Mouse (Mus musculus): ENCODE measurements around the gene Plcb1. TPM values are rescaled to one million over a fixed set of nuclear protein-coding genes. Genes with fewer than 3 reads are reported as not detected.
A peak's percentile ranks its signal among the peaks of the same experiment; 100 is the strongest.

Plcb1 gene
- polyA plus RNA-seq, 1 experiment, result 0.46 TPM

- Histone ChIP-seq H3K36me3 (replicated peaks; ENCODE audit: low read length) (no peaks in the 10 kb centered on the region), H3K27me3 (replicated peaks) (no peaks in the 10 kb centered on the region), H3K9me3 (no peaks in the 10 kb centered on the region), H3K4me3 (replicated peaks) (no peak overlapping the region), H3K4me1 (peaks cover 25% of the 10 kb centered on the region)
- TF ChIP-seq FLI1 (IDR thresholded peaks at IDR 0.05; ENCODE audit: low read length) (no peak), GATA1 (IDR thresholded peaks at IDR 0.05; ENCODE audit: borderline replicate concordance, low read length) (no peak)
Observed at GRCm38 (mm10) chr2:134942919-134943318, 157.1 kb downstream of the Plcb1 start.

GRCm38 (mm10) chr2:134946331-134946730 is 160.5 kb downstream of the Plcb1 start:
- no peak for TF ChIP-seq GATA1 (IDR thresholded peaks at IDR 0.05; ENCODE audit: borderline replicate concordance, low read length)
- no peak for TF ChIP-seq FLI1 (IDR thresholded peaks at IDR 0.05; ENCODE audit: low read length)
- H3K36me3 ChIP-seq (replicated peaks; ENCODE audit: low read length), result no peaks in the 10 kb centered on the region
- no peak overlapping the region for H3K4me3 ChIP-seq (replicated peaks)
- no peaks in the 10 kb centered on the region for H3K27me3 ChIP-seq (replicated peaks)
- H3K9me3 ChIP-seq, result no peaks in the 10 kb centered on the region
- H3K4me1 ChIP-seq, result peaks cover 34% of the 10 kb centered on the region

DNA sequence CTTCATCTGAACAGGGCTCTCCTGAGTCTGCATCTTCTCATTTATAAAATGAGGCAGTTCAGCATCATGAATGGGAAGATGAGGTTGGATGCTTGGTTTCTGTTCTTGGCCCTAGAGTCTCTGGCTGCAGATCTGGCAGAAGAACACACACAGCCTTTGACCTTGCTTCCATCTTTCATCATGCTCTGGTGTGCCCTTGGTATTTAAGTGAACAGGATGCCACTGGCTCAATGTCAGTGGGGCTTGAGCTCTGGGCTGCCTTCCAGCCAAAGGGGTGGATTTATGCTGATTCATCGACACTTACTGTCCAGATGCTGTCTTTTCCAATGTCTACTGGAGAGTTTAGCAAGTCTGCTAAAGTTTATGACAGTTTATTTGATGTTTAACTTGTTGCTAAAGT is 161.0 kb downstream of the Plcb1 start:
- Histone ChIP-seq H3K9me3 (no peaks in the 10 kb centered on the region), H3K27me3 (replicated peaks) (no peaks in the 10 kb centered on the region), H3K4me3 (replicated peaks) (no peak overlapping the region), H3K36me3 (replicated peaks; ENCODE audit: low read length) (no peaks in the 10 kb centered on the region), H3K4me1 (peaks cover 36% of the 10 kb centered on the region)
- TF ChIP-seq GATA1 (IDR thresholded peaks at IDR 0.05; ENCODE audit: borderline replicate concordance, low read length), result no peak
- no peak for TF ChIP-seq FLI1 (IDR thresholded peaks at IDR 0.05; ENCODE audit: low read length)

GRCm38 (mm10) chr2:134952088-134952487 is 166.2 kb downstream of the Plcb1 start:
- no peaks in the 10 kb centered on the region for H3K36me3 ChIP-seq (replicated peaks; ENCODE audit: low read length)
- no peaks in the 10 kb centered on the region for H3K9me3 ChIP-seq
- no peak for TF ChIP-seq GATA1 (IDR thresholded peaks at IDR 0.05; ENCODE audit: borderline replicate concordance, low read length)
- TF ChIP-seq FLI1 (IDR thresholded peaks at IDR 0.05; ENCODE audit: low read length), result no peak
- peak overlapping the region; percentile 44 for H3K4me3 ChIP-seq (replicated peaks)
- H3K4me1 ChIP-seq, result peaks cover 26% of the 10 kb centered on the region
- H3K27me3 ChIP-seq (replicated peaks), result no peaks in the 10 kb centered on the region

GRCm38 (mm10) chr2:134956436-134956835 is 170.6 kb downstream of the Plcb1 start:
- Histone ChIP-seq H3K36me3 (replicated peaks; ENCODE audit: low read length) (no peaks in the 10 kb centered on the region), H3K9me3 (no peaks in the 10 kb centered on the region; the same call in 1 of the 2 replicates), H3K27me3 (replicated peaks) (no peaks in the 10 kb centered on the region), H3K4me1 (peaks cover 14% of the 10 kb centered on the region), H3K4me3 (replicated peaks) (no peak overlapping the region)
- TF ChIP-seq GATA1 (IDR thresholded peaks at IDR 0.05; ENCODE audit: borderline replicate concordance, low read length) (no peak), FLI1 (IDR thresholded peaks at IDR 0.05; ENCODE audit: low read length) (no peak)

DNA sequence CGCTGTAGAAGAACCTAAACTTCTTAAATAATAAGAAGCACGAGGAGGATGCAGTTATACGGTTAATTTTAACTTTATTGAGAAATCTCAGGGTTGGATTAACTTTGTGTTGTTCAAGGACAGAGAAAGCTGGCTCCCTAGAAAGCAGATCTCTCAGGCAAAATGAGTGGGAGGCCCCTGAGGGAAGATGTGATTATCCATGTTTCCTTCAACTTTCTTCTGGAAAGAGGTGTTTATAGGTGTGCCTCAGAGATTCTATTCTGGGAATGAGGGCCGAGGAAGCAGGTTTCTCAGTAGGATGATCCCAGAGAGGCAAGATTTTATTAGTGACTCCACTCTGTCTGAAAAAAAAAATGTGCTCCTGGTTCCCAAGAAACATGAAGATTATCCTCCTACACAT is 180.3 kb downstream of the Plcb1 start:
- H3K27me3 ChIP-seq (replicated peaks), result no peaks in the 10 kb centered on the region
- TF ChIP-seq GATA1 (IDR thresholded peaks at IDR 0.05; ENCODE audit: borderline replicate concordance, low read length), result no peak
- TF ChIP-seq FLI1 (IDR thresholded peaks at IDR 0.05; ENCODE audit: low read length), result no peak
- H3K4me1 ChIP-seq, result peaks cover 4% of the 10 kb centered on the region; the same call in 1 of the 2 replicates
- no peaks in the 10 kb centered on the region for H3K36me3 ChIP-seq (replicated peaks; ENCODE audit: low read length)
- H3K4me3 ChIP-seq (replicated peaks), result no peak overlapping the region
- H3K9me3 ChIP-seq, result no peaks in the 10 kb centered on the region

DNA sequence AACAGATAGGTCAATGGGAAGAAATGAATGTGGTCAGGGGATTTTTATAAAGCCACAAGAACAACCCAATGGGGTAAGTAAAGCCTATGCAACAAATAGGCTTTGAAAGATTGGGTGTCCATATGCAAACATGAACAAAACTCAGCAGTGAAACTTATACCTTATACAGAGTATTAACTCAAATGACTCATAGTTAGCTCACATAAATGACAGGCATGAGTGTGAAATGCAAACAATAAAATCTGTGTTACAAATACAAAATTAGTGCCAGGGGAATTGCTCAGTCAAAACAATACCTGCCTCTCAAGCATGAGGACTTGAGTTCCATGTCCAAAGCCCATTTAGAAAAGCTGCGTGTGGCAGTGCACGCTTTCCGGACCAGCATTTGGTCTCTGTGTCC is 182.5 kb downstream of the Plcb1 start:
- Histone ChIP-seq H3K9me3 (no peaks in the 10 kb centered on the region), H3K4me1 (no peaks in the 10 kb centered on the region), H3K27me3 (replicated peaks) (no peaks in the 10 kb centered on the region), H3K36me3 (replicated peaks; ENCODE audit: low read length) (no peaks in the 10 kb centered on the region), H3K4me3 (replicated peaks) (no peak overlapping the region)
- TF ChIP-seq GATA1 (IDR thresholded peaks at IDR 0.05; ENCODE audit: borderline replicate concordance, low read length) (no peak), FLI1 (IDR thresholded peaks at IDR 0.05; ENCODE audit: low read length) (no peak)

GRCm38 (mm10) chr2:134972376-134972775 is 186.5 kb downstream of the Plcb1 start:
- no peak for TF ChIP-seq FLI1 (IDR thresholded peaks at IDR 0.05; ENCODE audit: low read length)
- TF ChIP-seq GATA1 (IDR thresholded peaks at IDR 0.05; ENCODE audit: borderline replicate concordance, low read length), result no peak
- no peaks in the 10 kb centered on the region for H3K4me1 ChIP-seq
- H3K4me3 ChIP-seq (replicated peaks), result no peak overlapping the region
- no peaks in the 10 kb centered on the region for H3K36me3 ChIP-seq (replicated peaks; ENCODE audit: low read length)
- H3K9me3 ChIP-seq, result no peaks in the 10 kb centered on the region
- H3K27me3 ChIP-seq (replicated peaks), result no peaks in the 10 kb centered on the region

DNA sequence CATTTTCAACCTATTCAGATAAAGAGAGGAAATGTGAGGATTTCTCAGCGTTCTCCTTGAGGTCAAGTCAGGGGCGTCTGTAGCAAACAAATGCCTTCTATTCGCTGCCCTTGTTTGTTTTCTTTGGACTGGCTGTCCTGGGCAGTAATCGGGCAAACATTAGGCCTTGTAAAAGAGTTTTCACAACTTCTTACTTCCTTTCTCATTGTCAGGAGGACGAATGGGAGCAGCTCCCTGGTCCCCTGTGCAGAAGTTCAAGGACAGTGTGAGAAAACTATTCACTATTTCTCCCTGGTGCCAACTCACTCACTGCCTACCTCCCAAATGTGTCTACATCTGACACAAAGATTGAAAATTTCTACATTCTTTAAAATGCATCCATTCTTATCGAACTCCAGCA is 188.8 kb downstream of the Plcb1 start:
- TF ChIP-seq FLI1 (IDR thresholded peaks at IDR 0.05; ENCODE audit: low read length), result no peak
- TF ChIP-seq GATA1 (IDR thresholded peaks at IDR 0.05; ENCODE audit: borderline replicate concordance, low read length), result no peak
- Histone ChIP-seq H3K36me3 (replicated peaks; ENCODE audit: low read length) (no peaks in the 10 kb centered on the region), H3K4me3 (replicated peaks) (no peak overlapping the region), H3K27me3 (replicated peaks) (no peaks in the 10 kb centered on the region), H3K9me3 (no peaks in the 10 kb centered on the region), H3K4me1 (no peaks in the 10 kb centered on the region)

GRCm38 (mm10) chr2:134976796-134977330 is 191.0 kb downstream of the Plcb1 start:
- no peaks in the 10 kb centered on the region for H3K4me1 ChIP-seq
- H3K4me3 ChIP-seq (replicated peaks), result no peak overlapping the region
- TF ChIP-seq GATA1 (IDR thresholded peaks at IDR 0.05; ENCODE audit: borderline replicate concordance, low read length) (no peak), FLI1 (IDR thresholded peaks at IDR 0.05; ENCODE audit: low read length) (no peak)
- H3K27me3 ChIP-seq (replicated peaks), result no peaks in the 10 kb centered on the region
- H3K36me3 ChIP-seq (replicated peaks; ENCODE audit: low read length), result no peaks in the 10 kb centered on the region
- H3K9me3 ChIP-seq, result peaks cover 5% of the 10 kb centered on the region; the same call in 1 of the 2 replicates

DNA sequence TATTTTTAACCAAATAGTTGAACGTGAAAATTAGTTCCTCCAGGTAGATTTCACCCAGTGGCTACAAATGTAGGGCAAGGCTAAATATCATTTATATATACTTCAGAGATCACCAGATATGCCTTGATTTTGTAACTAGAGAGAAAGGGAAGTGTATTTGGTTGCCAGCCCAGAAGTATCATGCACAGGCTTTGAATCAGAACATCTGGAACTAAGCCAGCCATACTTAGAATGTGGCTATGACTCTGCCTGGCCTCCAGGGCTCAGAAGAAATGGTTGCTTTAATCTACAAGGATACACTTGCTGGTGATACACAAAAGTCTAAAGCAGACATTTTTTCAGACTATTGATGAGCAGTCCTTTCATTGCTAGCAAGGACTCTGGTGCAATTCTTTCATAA is 191.8 kb downstream of the Plcb1 start:
- no peaks in the 10 kb centered on the region for H3K36me3 ChIP-seq (replicated peaks; ENCODE audit: low read length)
- TF ChIP-seq FLI1 (IDR thresholded peaks at IDR 0.05; ENCODE audit: low read length) (no peak), GATA1 (IDR thresholded peaks at IDR 0.05; ENCODE audit: borderline replicate concordance, low read length) (no peak)
- H3K4me3 ChIP-seq (replicated peaks), result no peak overlapping the region
- no peaks in the 10 kb centered on the region for H3K4me1 ChIP-seq
- H3K27me3 ChIP-seq (replicated peaks), result no peaks in the 10 kb centered on the region
- H3K9me3 ChIP-seq, result peaks cover 5% of the 10 kb centered on the region; the same call in 1 of the 2 replicates

Measured in megakaryocyte, embryonic 14.5 days (primary cell).